Mouse (Mus musculus): ENCODE measurements around the gene Ugt1a6a.

DNA sequence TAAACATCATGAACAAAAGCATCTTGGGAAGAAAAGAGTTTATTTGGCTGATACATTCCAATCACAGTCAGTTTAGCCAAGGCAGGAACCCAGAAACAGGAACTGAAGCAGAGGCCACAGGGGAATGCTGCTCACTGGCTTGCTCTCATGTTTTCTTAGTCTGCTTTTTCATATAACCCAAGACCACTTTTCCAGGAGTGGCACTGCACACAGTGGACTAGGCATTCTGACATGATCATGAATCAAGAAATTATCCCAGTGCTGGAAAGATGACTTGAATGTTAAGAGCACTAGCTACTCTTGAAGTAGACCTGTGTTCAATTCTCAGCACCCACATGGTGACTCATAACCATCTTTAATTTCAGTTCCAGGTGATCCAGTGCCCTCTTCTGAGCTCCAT is 91.1 kb downstream of the Ugt1a6a start:
- TF ChIP-seq POLR2A (IDR thresholded peaks at IDR 0.05; ENCODE audit: low read depth, low read length) = no peak
- no peak for TF ChIP-seq CTCF (IDR thresholded peaks at IDR 0.05; ENCODE audit: borderline replicate concordance, insufficient read depth, low read length)
